Mouse (Mus musculus) frontal cortex, postnatal 10 days (tissue): ENCODE measurements around the gene Olfr476.
"Not testable (repeated sequence)": the region's sequence is repeated elsewhere in the genome, so short reads cannot be mapped to it uniquely, and the experiment has no call there.

Source experiments
- DNase-seq, 2 experiments: peaks; one replicate each; pipeline ENCODE4 v3.0.0; 2022; ENCODE audit warnings: low spot score in 2 of 2, mixed read lengths in 1 of 2

Olfr476 gene

GRCm38 (mm10) chr7:107964503-107964902 lies at the start of gene Olfr476:
Gene Olfr476 (plus strand): TSS chr7:107964803.
- no peak for DNase-seq

GRCm38 (mm10) chr7:107930146-107930545 lies 34.5 kb upstream of the Olfr476 start, which contains the start of gene Olfr473:
Gene Olfr473 (plus strand): TSS chr7:107930446.
- DNase-seq: no peak

GRCm38 (mm10) chr7:107952539-107952938 lies 12.1 kb upstream of the Olfr476 start:
- DNase-seq: not testable (repeated sequence)

- DNase-seq: no peak
Measured at GRCm38 (mm10) chr7:107954343-107954742, 10.3 kb upstream of the Olfr476 start, which contains the start of gene Olfr474. Gene Olfr474 (plus strand): TSS chr7:107954643.

- no peak for DNase-seq
Measured at GRCm38 (mm10) chr7:107986393-107986792, 21.8 kb downstream of the Olfr476 start, which contains the start of gene Olfr477. Gene Olfr477 (plus strand): TSS chr7:107986693.

GRCm38 (mm10) chr7:108014256-108014655 lies 49.7 kb downstream of the Olfr476 start:
- DNase-seq: not testable (repeated sequence)
